Mouse (Mus musculus): Measurements from ENCODE around the gene Hist2h3c2.
A peak's percentile ranks its signal among the peaks of the same experiment; 100 is the strongest.
"Not testable (repeated sequence)": the region's sequence is repeated elsewhere in the genome, so short reads cannot be mapped to it uniquely, and the experiment has no call there.

DNA sequence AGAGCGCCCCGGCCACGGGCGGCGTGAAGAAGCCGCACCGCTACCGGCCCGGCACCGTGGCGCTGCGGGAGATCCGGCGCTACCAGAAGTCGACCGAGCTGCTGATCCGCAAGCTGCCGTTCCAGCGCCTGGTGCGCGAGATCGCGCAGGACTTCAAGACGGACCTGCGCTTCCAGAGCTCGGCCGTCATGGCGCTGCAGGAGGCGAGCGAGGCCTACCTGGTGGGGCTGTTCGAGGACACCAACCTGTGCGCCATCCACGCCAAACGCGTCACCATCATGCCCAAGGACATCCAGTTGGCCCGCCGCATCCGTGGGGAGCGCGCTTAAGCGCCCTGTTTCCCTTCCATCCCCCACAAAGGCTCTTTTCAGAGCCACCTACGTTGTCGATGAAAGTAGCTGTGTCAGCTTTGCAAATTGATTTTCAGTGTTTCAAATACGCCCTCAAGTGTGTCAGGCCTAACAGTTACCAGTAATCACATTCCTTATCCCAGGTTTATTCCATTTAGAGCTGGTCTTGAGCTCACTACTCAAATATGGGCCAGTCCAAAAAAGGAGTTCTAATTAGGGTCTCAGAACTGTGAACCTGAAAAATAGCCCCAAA, 29.9 kb upstream of the Hist2h3c2 start:
- not testable (repeated sequence) for TF ChIP-seq CTCF (IDR thresholded peaks at IDR 0.05; ENCODE audit: borderline replicate concordance, insufficient read depth, low read length)
- TF ChIP-seq POLR2A (IDR thresholded peaks at IDR 0.05; ENCODE audit: low read depth, low read length): peak; percentile 44
